16 mouse cellular contexts compared by ENCODE assay signal in genomic region chrX:159828135-159828534, GRCm38 (mm10).
DNase-seq lines count a peak whose midpoint lies in the region; ATAC-seq lines count a peak whose summit lies in the region.
"Had no signal": no experiment of that assay in that cellular context is flagged by ENCODE, and none has a peak within 500 bp of the region (broad histone marks: within the 10 kb centered on the region; RNA-seq: fewer than 3 reads in every experiment).

No protein-coding gene starts in this region.

- DNase-seq in heart, postnatal 36 days = no peak
- DNase-seq in lung, postnatal 14 days = peak; percentile 4
- no peak for DNase-seq in lung, postnatal 25 days (ENCODE audit: low spot score)
- DNase-seq in forebrain, embryonic 14.5 days (ENCODE audit: low spot score) = peak; percentile 23
- no peak for DNase-seq in MN1 (ENCODE audit: low spot score)
- no peak for DNase-seq in adrenal gland, postnatal 4 days (ENCODE audit: low spot score in 2 of 2)
- DNase-seq: adrenal gland, postnatal 14 days; cerebellum, adult 8-10 months; gastrocnemius, postnatal 14 days had no signal

- no peaks in the 10 kb centered on the region for H3K27me3 ChIP-seq in heart, embryonic 16.5 days (ENCODE audit: control insufficient read depth, insufficient read depth, low read length)
- no peaks in the 10 kb centered on the region for H3K27me3 ChIP-seq in forebrain, embryonic 14.5 days (replicated peaks; ENCODE audit: control insufficient read depth, insufficient read depth, low read length)
- H3K27me3 ChIP-seq: intestine, embryonic 15.5 days; liver, embryonic 12.5 days had no signal

- 0 out of 2 replicates have a peak, but pooled peaks cover 2% of the 10 kb centered on the region for H3K4me1 ChIP-seq in heart, embryonic 16.5 days (ENCODE audit: control insufficient read depth, insufficient read depth, low read length)
- no peaks in the 10 kb centered on the region for H3K4me1 ChIP-seq in forebrain, embryonic 14.5 days (ENCODE audit: control insufficient read depth, insufficient read depth, low read length)
- H3K4me1 ChIP-seq: embryonic facial prominence, embryonic 15.5 days; intestine, embryonic 15.5 days; liver, embryonic 12.5 days had no signal

- no peak overlapping the region for H3K9ac ChIP-seq in heart, embryonic 16.5 days (ENCODE audit: low read length)
- no peak overlapping the region for H3K9ac ChIP-seq in forebrain, embryonic 14.5 days (ENCODE audit: low read length)
- H3K9ac ChIP-seq: embryonic facial prominence, embryonic 15.5 days; intestine, embryonic 15.5 days; liver, embryonic 12.5 days had no signal

- H3K4me2 ChIP-seq in heart, embryonic 16.5 days (ENCODE audit: low read depth, low read length) = no peak overlapping the region
- H3K4me2 ChIP-seq in forebrain, embryonic 14.5 days (ENCODE audit: low read length) = no peak overlapping the region
- H3K4me2 ChIP-seq: embryonic facial prominence, embryonic 15.5 days; intestine, embryonic 15.5 days; liver, embryonic 12.5 days had no signal

- no peaks in the 10 kb centered on the region for H3K9me3 ChIP-seq in heart, embryonic 16.5 days (replicated peaks; ENCODE audit: control insufficient read depth, low read length)
- no peaks in the 10 kb centered on the region for H3K9me3 ChIP-seq in forebrain, embryonic 14.5 days (replicated peaks; ENCODE audit: control insufficient read depth, low read length)
- H3K9me3 ChIP-seq: embryonic facial prominence, embryonic 15.5 days; G1E; intestine, embryonic 15.5 days; liver, embryonic 12.5 days had no signal

- 0 out of 2 replicates have a peak, but pooled peaks have one; percentile 32 for ATAC-seq in heart, embryonic 16.5 days (replicated peaks; ENCODE audit: extremely low read depth, insufficient read depth, low FRiP score)
- peak; percentile 83 for ATAC-seq in CD4-positive, CD25-positive, alpha-beta regulatory T cell, adult 4 months
- no peak for ATAC-seq in forebrain, embryonic 14.5 days
- ATAC-seq: intestine, embryonic 15.5 days; liver, embryonic 12.5 days; midbrain, embryonic 16.5 days had no signal

- H3K27ac ChIP-seq in heart, embryonic 16.5 days (ENCODE audit: low read length) = no peak overlapping the region
- H3K27ac ChIP-seq in forebrain, embryonic 14.5 days (ENCODE audit: low read depth, low read length) = no peak overlapping the region
- H3K27ac ChIP-seq: embryonic facial prominence, embryonic 15.5 days; intestine, embryonic 15.5 days; liver, embryonic 12.5 days had no signal

- no peak overlapping the region for H3K4me3 ChIP-seq in heart, embryonic 16.5 days (ENCODE audit: low read length)
- H3K4me3 ChIP-seq in forebrain, embryonic 14.5 days (ENCODE audit: low read depth, low read length) = no peak overlapping the region
- H3K4me3 ChIP-seq: embryonic facial prominence, embryonic 15.5 days; intestine, embryonic 15.5 days; liver, embryonic 12.5 days had no signal

- no peaks in the 10 kb centered on the region for H3K36me3 ChIP-seq in heart, embryonic 16.5 days (ENCODE audit: control insufficient read depth, insufficient read depth)
- no peaks in the 10 kb centered on the region for H3K36me3 ChIP-seq in forebrain, embryonic 14.5 days (ENCODE audit: control insufficient read depth, insufficient read depth, low read length)
- H3K36me3 ChIP-seq: embryonic facial prominence, embryonic 15.5 days; intestine, embryonic 15.5 days; liver, embryonic 12.5 days had no signal

- 57% methylated on average over 5 of the region's 5 CpGs for WGBS in heart, embryonic 16.5 days
- WGBS in forebrain, embryonic 14.5 days = 65% methylated on average over 5 of the region's 5 CpGs

- intact Hi-C loops in heart, postnatal 36 days (cut with DNase I) = no loop called here

Comparison
In these comparisons a context has a peak if more than half of its experiments do, and no peak if none do; other contexts are left out.
1. DNase-seq: peak in lung, postnatal 14 days (single experiment) and forebrain, embryonic 14.5 days (single experiment); none in heart, postnatal 36 days (0 of 2), lung, postnatal 25 days (single experiment), MN1 (single experiment) and adrenal gland, postnatal 4 days (0 of 2).